Comparison of ENCODE assay signal across 16 mouse cellular contexts in the genomic region with DNA sequence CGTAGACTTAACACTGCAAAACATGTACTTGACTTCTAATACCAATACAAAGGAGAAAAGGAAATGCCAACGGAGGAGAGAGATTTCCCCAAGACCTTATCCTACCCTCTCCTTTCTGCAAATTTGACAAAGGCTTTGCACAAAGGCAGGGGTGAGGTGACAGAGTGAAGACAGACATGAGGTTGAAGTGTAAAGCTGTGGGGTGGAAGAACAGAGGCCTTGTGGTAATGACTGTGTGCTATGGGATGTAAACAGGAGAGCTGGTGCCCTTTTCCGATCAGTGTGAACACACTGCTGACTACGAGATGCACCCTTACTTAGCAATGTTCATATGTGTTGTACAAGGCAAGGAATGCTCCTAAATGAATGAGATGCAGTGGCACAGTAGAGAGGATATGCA.
"Had no signal": no experiment of that assay in that cellular context is flagged by ENCODE, and none has a peak within 500 bp of the region (broad histone marks: within the 10 kb centered on the region; RNA-seq: fewer than 3 reads in every experiment).

No protein-coding gene starts in this region.

- DNase-seq: gastrocnemius, postnatal 14 days; gastrocnemius, postnatal 36 days; heart, adult 11 months; heart, adult 2 months; heart, postnatal 14 days; heart, postnatal 36 days; kidney, adult 18-20 months; kidney, adult 8-10 months; kidney, postnatal 10 days; kidney, postnatal 25 days; kidney, postnatal 4 days; liver had no signal

- ATAC-seq: hindbrain, postnatal 0 days; inflammation-experienced regulatory T-cells, adult 6 months; intestine, embryonic 15.5 days; intestine, postnatal 0 days had no signal
